Mouse (Mus musculus) cortical plate, adult 2 months (tissue): ENCODE measurements at regions not wholly inside any gene's neighbourhood (a gene's known extent, or its start where the extent isn't known, plus 50 kb on each side); places are given as distances from the start of the nearest gene placed in this dataset.
A peak's percentile ranks its signal among the peaks of the same experiment; 100 is the strongest.

ENCODE experiments used
- H3K27ac ChIP-seq: fragments of 200-500 bp; 2 replicates; pipeline ENCODE4 v1.5.1; 2012; ENCODE audit warnings: low read length, control low read depth, inconsistent platforms; ENCODE audit not compliant: insufficient read depth
- H3K4me1 ChIP-seq: fragments of 200-500 bp; 2 replicates; pipeline ENCODE4 v1.6.1; 2011; ENCODE audit warnings: low read length; ENCODE audit not compliant: control insufficient read depth, insufficient read depth
- H3K4me3 ChIP-seq: fragments of 200-500 bp; 2 replicates; pipeline ENCODE4 v1.5.1; 2011; ENCODE audit warnings: mild to moderate bottlenecking, low read length, control low read depth; ENCODE audit not compliant: insufficient read depth
- CTCF ChIP-seq: fragments of 200-500 bp; IDR thresholded peaks from 2 replicates; pipeline ENCODE4 v1.5.1; 2011; ENCODE audit warnings: mild to moderate bottlenecking, control low read depth, low read length; ENCODE audit not compliant: insufficient read depth; ENCODE audit errors: extremely low read depth
- POLR2A ChIP-seq: fragments of 200-500 bp; IDR thresholded peaks from 2 replicates; pipeline ENCODE4 v1.6.1; 2011; ENCODE audit warnings: mild to moderate bottlenecking, low read length, control low read depth; ENCODE audit not compliant: insufficient read depth; ENCODE audit errors: extremely low read depth

- Histone ChIP-seq H3K4me1 (no peaks in the 10 kb centered on the region), H3K27ac (no peak overlapping the region), H3K4me3 (no peak overlapping the region)
- TF ChIP-seq CTCF (no peak), POLR2A (no peak)
These were observed 970.3 kb downstream of the Cdh11 start for GRCm38 (mm10) chr8:101815121-101815520.

DNA sequence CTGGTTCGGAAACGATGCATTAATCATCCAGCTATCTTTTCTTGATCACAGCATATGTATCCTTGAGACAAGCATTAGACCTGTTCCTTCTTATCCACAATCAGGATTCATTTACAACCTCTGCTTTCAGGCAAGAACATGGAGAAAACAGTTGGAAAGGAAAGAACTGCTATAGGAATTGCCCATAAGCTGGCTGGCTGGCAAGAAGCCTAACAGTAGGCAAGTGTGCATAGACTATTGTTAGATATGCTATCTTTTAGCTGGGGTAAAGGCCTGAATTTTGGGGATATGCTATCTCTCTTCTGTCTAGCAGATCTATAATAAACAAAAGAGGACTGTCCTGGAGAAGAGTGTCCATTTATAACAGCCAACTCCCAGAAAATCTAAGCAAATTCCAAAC lies 981.9 kb downstream of the Cdh11 start:
- Histone ChIP-seq H3K27ac (0 out of 2 replicates have a peak overlapping the region, but pooled peaks have one; percentile 23), H3K4me3 (no peak overlapping the region), H3K4me1 (no peaks in the 10 kb centered on the region)
- TF ChIP-seq CTCF (no peak), POLR2A (no peak)

DNA sequence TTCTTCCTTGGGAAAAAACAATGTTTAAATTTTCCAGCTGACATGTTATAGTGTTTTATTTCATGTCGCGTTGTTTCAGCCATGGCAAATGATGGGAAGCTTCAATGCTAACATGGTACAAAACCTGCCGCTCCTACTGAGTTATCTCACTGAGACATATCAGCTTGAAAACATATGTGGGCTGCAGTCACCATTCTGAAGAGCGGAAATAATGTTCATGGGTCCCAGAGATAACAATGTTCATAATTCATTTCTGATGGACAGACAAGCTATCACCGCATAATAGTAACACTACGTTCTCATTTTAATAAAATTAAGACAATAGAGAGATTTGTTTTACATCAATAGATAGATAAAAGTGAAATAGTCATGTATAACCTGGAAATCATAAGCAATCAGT lies 983.3 kb downstream of the Cdh11 start:
- TF ChIP-seq POLR2A, result no peak
- TF ChIP-seq CTCF, result no peak
- no peak overlapping the region for H3K27ac ChIP-seq
- H3K4me3 ChIP-seq, result no peak overlapping the region
- H3K4me1 ChIP-seq, result no peaks in the 10 kb centered on the region

DNA sequence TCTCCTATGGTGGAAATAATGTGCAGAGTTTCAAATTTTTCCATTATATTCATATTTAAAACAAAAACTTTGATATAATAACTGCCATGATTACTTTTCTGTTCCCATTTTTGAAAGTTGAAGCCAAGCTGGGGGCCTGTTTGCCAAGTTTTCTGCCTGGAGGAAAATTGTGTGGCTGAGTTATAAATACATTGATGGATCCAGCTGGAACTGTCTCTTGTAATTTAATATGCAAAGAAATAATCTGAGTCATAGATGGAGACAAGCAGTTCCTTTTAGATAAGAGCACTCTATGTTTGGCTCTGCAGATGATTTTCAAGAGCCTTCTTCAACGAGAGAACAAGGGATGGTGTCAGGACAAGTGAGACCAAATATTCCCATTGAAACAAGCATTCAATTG lies 994.7 kb downstream of the Cdh11 start:
- Histone ChIP-seq H3K4me1 (no peaks in the 10 kb centered on the region), H3K4me3 (no peak overlapping the region), H3K27ac (no peak overlapping the region)
- no peak for TF ChIP-seq POLR2A
- no peak for TF ChIP-seq CTCF

- Histone ChIP-seq H3K4me3 (no peak overlapping the region), H3K4me1 (no peaks in the 10 kb centered on the region), H3K27ac (no peak overlapping the region)
- TF ChIP-seq POLR2A (no peak), CTCF (no peak)
These were observed 998.6 kb downstream of the Cdh11 start for GRCm38 (mm10) chr8:101786876-101787275.

GRCm38 (mm10) chr8:101782556-101782955 lies 1002.9 kb downstream of the Cdh11 start:
- Histone ChIP-seq H3K4me1 (no peaks in the 10 kb centered on the region; the same call in 1 of the 2 replicates), H3K4me3 (no peak overlapping the region), H3K27ac (0 out of 2 replicates have a peak overlapping the region, but pooled peaks have one; percentile 46)
- TF ChIP-seq POLR2A (no peak), CTCF (no peak)

DNA sequence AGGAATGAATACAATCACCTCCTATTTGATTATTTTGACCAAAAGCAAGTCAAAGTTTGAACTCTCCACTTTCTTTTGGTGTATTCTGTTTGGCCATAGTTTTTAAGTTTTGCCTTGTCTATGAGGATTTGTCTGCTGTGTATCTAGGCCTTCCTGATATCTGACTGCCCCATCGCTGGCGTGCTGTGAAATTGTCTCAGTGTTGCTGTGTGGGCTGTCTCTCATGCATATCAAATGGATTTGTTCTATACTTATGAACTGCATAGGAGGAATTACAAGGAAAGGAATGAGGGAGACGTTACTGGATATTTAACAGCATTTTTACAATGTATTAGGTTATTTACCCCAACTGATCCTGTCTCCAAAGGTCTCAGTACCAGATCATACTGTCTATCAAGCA lies 1003.5 kb downstream of the Cdh11 start:
- Histone ChIP-seq H3K4me1 (no peaks in the 10 kb centered on the region; the same call in 1 of the 2 replicates), H3K27ac (no peak overlapping the region), H3K4me3 (no peak overlapping the region)
- TF ChIP-seq POLR2A (no peak), CTCF (no peak)

DNA sequence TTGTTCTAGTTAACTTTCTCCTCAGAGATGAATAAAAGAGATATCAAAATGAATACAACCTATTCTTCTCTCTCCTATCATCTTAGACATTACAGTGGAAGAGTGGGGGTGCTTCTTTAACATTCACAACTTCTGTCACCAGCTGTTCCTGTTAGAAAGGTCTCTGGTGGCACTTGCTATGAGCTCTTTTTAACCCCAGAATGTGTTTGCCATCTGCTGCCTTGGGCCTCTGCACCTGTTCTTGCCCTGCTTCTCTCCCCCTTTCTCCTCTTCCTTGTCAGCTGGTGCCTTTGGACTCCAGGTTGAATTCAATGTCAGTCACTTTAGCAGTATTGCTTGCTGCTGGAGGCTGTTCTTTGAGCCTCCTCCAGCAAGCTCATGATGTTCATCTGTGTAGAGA lies 1005.5 kb downstream of the Cdh11 start:
- H3K4me1 ChIP-seq, result no peaks in the 10 kb centered on the region; the same call in 1 of the 2 replicates
- H3K27ac ChIP-seq, result peak overlapping the region; percentile 18; the same call in 1 of the 2 replicates

GRCm38 (mm10) chr8:101767588-101767987 lies 1017.9 kb downstream of the Cdh11 start:
- TF ChIP-seq CTCF, result no peak
- no peak overlapping the region for H3K27ac ChIP-seq
- H3K4me1 ChIP-seq, result no peaks in the 10 kb centered on the region
- no peak overlapping the region for H3K4me3 ChIP-seq

More for the DNA sequence above, 1005.5 kb downstream of the Cdh11 start:
- TF ChIP-seq CTCF (no peak), POLR2A (no peak)
- no peak overlapping the region for H3K4me3 ChIP-seq
